Mouse (Mus musculus) B cell, adult (primary cell): Measurements from ENCODE around the gene Slc30a3. TPM values are rescaled to one million over a fixed set of nuclear protein-coding genes. Genes with fewer than 3 reads are reported as not detected.

ENCODE experiments used
- total RNA-seq: library from RNA; stranded (reverse); gene quantifications from 4 replicates; pipeline ENCODE4 v1.2.4, GENCODE M21; 2023; ENCODE audit not compliant: inconsistent age

The Slc30a3 gene
- total RNA-seq: 0.22 to 1.9 TPM (median 0.54 TPM) in 3 of 4 replicates, not detected in the other

DNA sequence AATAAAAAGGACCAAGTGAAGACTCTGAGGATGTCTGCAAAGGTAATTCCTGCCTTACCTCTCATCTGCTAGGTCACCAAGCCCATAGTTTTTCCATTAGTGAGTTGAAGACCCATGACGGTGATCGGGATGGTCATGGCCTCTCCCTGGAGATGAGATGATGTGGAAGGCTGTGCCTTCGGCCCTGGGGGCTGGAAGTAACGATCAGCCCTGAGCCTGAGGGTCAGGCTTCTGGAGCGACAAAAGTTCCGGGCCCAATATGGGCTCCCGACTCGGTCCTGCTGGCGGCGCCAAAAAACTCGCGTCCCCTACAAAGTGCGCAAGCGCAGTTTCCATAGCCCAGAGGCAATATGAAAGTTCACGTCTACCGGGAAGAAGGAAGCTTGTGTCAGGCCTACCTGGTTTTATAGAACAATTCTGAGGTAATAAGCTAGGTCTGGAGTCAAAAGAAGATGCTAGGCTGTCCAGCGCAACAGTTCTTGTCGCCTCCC lies at the start of gene Slc30a3:
Gene Slc30a3, minus strand, starts transcription at position 238 of the 491 bp plus-strand sequence.

GRCm38 (mm10) chr5:31154152-31154553 lies 46.1 kb upstream of the Slc30a3 start, which contains the start of gene Mpv17:
Gene Mpv17 (minus strand): TSS chr5:31154251.

GRCm38 (mm10) chr5:31138241-31138967 lies 30.4 kb upstream of the Slc30a3 start, which contains the start of gene Ucn:
Gene Ucn (minus strand): TSS chr5:31138829.

DNA sequence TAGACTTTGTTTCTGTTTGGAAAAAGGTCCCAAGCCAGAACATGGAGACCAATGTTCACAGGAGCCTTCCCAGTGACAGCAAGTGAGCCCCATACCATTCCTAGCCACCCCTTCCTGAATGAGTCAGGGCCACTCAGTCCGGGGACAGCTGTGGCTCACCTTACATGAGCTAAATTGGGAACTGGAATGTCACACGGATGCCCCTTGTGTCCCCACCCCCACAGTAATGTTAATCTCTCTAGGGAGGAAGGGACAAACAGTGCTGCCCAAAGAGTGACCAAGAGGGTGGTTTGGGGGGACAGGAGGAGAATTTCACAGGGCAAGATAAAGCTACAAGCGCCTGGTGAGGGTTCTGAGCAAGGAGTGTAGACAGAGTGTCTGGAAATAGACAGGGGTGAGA lies 8.3 kb upstream of the Slc30a3 start, which contains the start of gene Trim54:
Gene Trim54, plus strand, starts transcription at position 359 of the 400 bp plus-strand sequence.

GRCm38 (mm10) chr5:31105814-31106335 lies 2.2 kb downstream of the Slc30a3 start, which contains the start of gene Dnajc5g:
Gene Dnajc5g (plus strand): TSS chr5:31106285.

DNA sequence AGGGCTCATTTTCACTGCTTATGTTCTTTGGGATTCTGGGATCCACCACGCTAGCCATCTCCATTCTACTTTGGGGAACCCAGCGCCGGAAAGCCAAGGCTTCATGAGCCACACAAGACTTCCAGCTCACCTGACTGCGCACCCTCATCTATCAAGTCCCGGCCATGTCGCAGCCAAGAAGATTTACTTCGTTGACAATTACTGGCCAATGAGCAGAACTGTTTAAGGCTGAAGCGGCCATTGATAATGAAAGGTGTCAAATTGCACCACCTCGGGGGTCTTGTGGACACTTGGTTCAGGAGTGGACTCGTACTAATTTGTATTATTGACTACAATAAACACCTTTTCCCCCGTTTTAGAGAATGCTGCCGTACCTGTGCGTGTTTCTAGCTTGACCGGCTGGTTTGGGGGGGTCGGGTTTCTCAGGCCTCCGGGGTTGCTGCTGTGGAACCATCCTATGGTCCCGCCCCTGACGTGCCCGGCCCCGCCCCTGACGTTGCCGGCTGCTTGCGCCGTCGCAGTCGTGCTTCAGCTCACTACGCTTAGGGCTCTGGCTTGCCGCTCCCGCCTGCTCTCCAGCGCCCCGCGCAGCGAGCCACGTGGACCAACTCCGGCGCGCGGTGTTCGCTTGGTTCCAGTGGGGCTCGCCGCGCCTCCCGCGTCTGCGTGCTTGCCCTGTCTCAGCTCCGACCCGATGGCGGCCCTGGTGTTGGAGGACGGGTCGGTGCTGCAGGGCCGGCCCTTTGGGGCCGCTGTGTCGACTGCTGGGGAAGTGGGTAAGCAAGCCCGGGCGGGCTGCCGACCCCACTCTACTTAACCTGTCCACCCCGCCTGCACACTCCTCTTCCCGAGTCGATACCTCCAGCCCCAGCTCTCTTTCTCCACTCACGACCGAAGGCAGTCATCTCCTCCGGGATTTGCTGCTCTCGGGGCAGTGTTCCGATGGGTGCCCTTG lies 53.5 kb downstream of the Slc30a3 start, which contains the start of gene Cad:
Gene Cad, plus strand, starts transcription at position 520 of the 955 bp plus-strand sequence.

DNA sequence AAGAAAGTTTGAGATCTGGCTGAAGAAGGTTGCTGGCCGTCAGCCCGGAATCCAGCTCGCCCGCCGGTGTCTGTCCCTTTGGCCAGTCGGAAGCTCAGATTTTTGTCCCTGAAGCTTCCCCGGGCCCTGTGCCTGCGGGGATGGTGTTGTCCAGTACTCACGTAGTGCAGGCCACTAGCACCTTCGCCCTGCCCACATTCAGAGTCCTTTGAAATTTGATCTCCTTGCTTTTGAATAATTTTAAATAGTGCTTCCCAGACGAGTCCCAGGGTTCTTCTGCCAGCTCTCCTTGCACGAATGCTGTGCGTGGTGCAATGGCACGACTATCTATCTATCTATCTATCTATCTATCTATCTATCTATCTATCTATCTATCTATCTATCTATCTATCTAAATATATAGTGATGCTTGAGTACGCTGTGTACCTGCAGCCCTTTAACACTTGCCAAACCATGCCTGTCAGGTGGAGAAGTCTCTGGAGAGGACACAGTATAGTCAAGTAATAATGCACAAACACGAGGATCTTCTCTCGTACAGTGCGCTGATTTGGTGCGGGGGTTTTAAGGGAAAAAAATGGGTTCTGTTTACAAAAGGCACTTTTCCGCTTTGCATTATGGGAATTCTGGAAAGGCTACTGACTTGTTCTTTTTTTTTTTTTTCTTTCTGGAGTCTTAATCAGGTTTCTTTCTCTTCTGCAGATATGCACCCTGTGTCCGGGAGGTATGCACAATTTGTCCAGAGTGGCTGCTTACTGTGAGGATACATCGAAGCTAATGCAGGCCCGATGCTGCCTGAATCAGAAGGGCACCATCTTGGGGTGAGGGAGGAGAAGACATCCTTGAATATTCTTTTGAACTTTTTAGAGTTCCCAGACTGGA lies 59.0 kb downstream of the Slc30a3 start, which contains the start of gene Slc5a6:
Gene Slc5a6, minus strand, starts transcription at position 162 of the 879 bp plus-strand sequence.

GRCm38 (mm10) chr5:31047848-31048762 lies 59.9 kb downstream of the Slc30a3 start, which contains the start of gene Atraid:
Gene Atraid (plus strand): TSS chr5:31048312.

Other genes with a start within 250 kb of the Slc30a3 start
- 41.6 to 48.8 TPM (median 46.7 TPM) in 4 replicates for gene Tmem214, start 240.2 kb downstream of the Slc30a3 start, total RNA-seq
- 16.6 to 22.1 TPM (median 20.9 TPM) in 4 replicates for gene Agbl5, start 219.5 kb downstream of the Slc30a3 start, total RNA-seq
- gene Ost4, start 200.4 kb downstream of the Slc30a3 start, total RNA-seq: 159 to 190 TPM (median 185 TPM) in 4 replicates
- gene Emilin1, start 194.8 kb downstream of the Slc30a3 start, total RNA-seq: 0.94 to 2.2 TPM (median 1.3 TPM) in 4 replicates
- gene Khk, start 186.8 kb downstream of the Slc30a3 start, total RNA-seq: 11.8 to 19.5 TPM (median 13.3 TPM) in 4 replicates
- gene Cgref1, start 162.6 kb downstream of the Slc30a3 start, total RNA-seq: not detected in 4 replicates
- gene Preb, start 147.9 kb downstream of the Slc30a3 start, total RNA-seq: 173 to 178 TPM (median 174 TPM) in 4 replicates
- 0.16 TPM in 1 of 4 replicates, not detected in the others for gene Tcf23, start 139.6 kb downstream of the Slc30a3 start, total RNA-seq
- 34.7 to 50.5 TPM (median 41.7 TPM) in 4 replicates for gene Atraid, start 59.9 kb downstream of the Slc30a3 start, total RNA-seq
- 9.7 to 14.3 TPM (median 10.6 TPM) in 4 replicates for gene Slc5a6, start 59.3 kb downstream of the Slc30a3 start, total RNA-seq
- 57.4 to 64.3 TPM (median 61.9 TPM) in 4 replicates for gene Cad, start 53.5 kb downstream of the Slc30a3 start, total RNA-seq
- gene Dnajc5g, start 2.0 kb downstream of the Slc30a3 start, total RNA-seq: not detected in 4 replicates
- not detected in 4 replicates for gene Trim54, start 8.5 kb upstream of the Slc30a3 start, total RNA-seq
- not detected in 4 replicates for gene Ucn, start 30.6 kb upstream of the Slc30a3 start, total RNA-seq
- 16.5 to 23.3 TPM (median 19.8 TPM) in 4 replicates for gene Mpv17, start 46.0 kb upstream of the Slc30a3 start, total RNA-seq
- gene Gm29609, start 71.7 kb upstream of the Slc30a3 start, total RNA-seq: 3.2 to 5.6 TPM (median 4.2 TPM) in 4 replicates
- gene Gtf3c2, start 71.9 kb upstream of the Slc30a3 start, total RNA-seq: 171 to 195 TPM (median 190 TPM) in 4 replicates
- 74.9 to 85.8 TPM (median 84.0 TPM) in 4 replicates for gene Snx17, start 85.0 kb upstream of the Slc30a3 start, total RNA-seq
- gene Eif2b4, start 85.2 kb upstream of the Slc30a3 start, total RNA-seq: 33.8 to 58.0 TPM (median 38.8 TPM) in 4 replicates
- gene Zfp513, start 94.1 kb upstream of the Slc30a3 start, total RNA-seq: 62.3 to 67.0 TPM (median 65.8 TPM) in 4 replicates
- 154 to 202 TPM (median 169 TPM) in 4 replicates for gene Ppm1g, start 112.5 kb upstream of the Slc30a3 start, total RNA-seq
- gene Nrbp1, start 132.6 kb upstream of the Slc30a3 start, total RNA-seq: 314 to 335 TPM (median 321 TPM) in 4 replicates
- gene Gm9970, start 133.0 kb upstream of the Slc30a3 start, total RNA-seq: 2.1 TPM in 1 of 4 replicates, not detected in the others
- 24.1 to 29.7 TPM (median 27.2 TPM) in 4 replicates for gene Krtcap3, start 143.5 kb upstream of the Slc30a3 start, total RNA-seq
- gene Ift172, start 182.9 kb upstream of the Slc30a3 start, total RNA-seq: 41.2 to 51.7 TPM (median 48.7 TPM) in 4 replicates
- gene Fndc4, start 187.8 kb upstream of the Slc30a3 start, total RNA-seq: 1.00 to 4.6 TPM (median 2.9 TPM) in 4 replicates
- 0.35 TPM in 1 of 4 replicates, not detected in the others for gene Gckr, start 189.2 kb upstream of the Slc30a3 start, total RNA-seq